Mouse (Mus musculus) gastrocnemius, postnatal 36 days (tissue): ENCODE measurements around the gene Gys2. TPM values are rescaled to one million over a fixed set of nuclear protein-coding genes. Genes with fewer than 3 reads are reported as not detected.
A peak's percentile ranks its signal among the peaks of the same experiment; 100 is the strongest.
"Not testable (repeated sequence)": the region's sequence is repeated elsewhere in the genome, so short reads cannot be mapped to it uniquely, and the experiment has no call there.

ENCODE experiments used
- DNase-seq, 2 experiments: peaks; one replicate each; pipeline ENCODE4 v3.0.0; 2022
- intact Hi-C: fragments of 180-260 bp; cut with DNase I; formaldehyde crosslinking; loops from one replicate; pipeline ENCODE4 v1.15.1; 2025
- long read RNA-seq, 2 experiments: library from polyadenylated mRNA; stranded (forward); transcript quantifications; one replicate each; pipeline ENCODE4 v2.0.0; 2021
- total RNA-seq, 2 experiments: library from RNA; stranded (reverse); gene quantifications; 2 replicates each; pipeline ENCODE4 v1.2.3; 2021

The Gys2 gene
- under 1 TPM in 1 of 2 experiments, not detected in 1; 0.76 TPM for total RNA-seq
- long read RNA-seq, experiment 1: 0 reads
- long read RNA-seq, experiment 2: 0 reads

DNA sequence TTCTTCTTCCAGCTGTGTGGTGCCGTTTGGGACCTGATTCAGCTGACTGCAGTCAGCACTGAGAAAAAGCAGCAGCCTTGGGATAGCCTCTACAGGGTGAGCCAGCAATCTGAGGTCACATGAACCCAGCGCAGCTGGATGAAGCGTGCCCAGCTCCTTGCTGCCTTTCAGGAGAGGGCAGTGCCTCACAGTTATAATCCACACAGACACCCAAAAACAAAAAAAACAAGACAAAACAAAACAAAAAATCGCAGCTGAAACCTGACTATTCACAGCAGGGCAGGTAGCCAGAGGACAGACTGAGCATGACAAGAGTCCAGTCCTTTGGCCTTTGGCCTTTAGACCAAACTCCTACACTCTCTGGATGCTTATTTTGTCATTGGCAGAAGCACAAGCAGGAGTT, at the start of gene Gys2:
TSS of gene Gys2 (minus strand) at position 309 of the 403 bp plus-strand sequence.
- intact Hi-C loops: no loop called here
- no peak for DNase-seq

GRCm38 (mm10) chr6:142521591-142522110, 48.7 kb upstream of the Gys2 start:
- no peak for DNase-seq
- intact Hi-C loops: loop anchor here (5.0 kb wide), 1 partner anchor 134 kb away; the partner anchor contains the start of genes Golt1b and Recql

GRCm38 (mm10) chr6:142519110-142519509, 46.2 kb upstream of the Gys2 start:
- DNase-seq: no peak
- intact Hi-C loops: loop anchor here (5.0 kb wide), 1 partner anchor 42 kb away; no protein-coding TSS in a partner anchor

GRCm38 (mm10) chr6:142515379-142515778, 42.5 kb upstream of the Gys2 start:
- intact Hi-C loops: loop anchor here (5.0 kb wide), 1 partner anchor 38 kb away; no protein-coding TSS in a partner anchor
- DNase-seq: not testable (repeated sequence)

DNA sequence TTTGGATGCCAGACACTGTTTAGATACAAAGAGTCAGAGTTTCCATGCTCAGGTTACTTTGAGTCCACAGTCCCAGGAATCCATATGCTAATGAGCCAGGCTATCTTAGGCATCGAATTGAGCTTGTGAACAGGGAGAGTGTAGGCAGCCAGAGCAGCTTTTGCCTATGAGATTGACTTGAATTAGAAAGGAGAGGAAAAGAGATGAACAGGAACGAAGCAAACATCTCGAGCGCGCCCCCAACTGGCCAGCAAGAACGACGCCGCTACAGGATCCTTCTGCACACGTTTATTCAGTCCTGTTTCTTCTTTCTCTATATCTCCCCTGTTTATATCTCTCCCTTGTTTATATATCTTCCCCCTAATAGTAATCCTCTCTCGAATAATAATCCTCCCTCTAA, 42.0 kb upstream of the Gys2 start:
- DNase-seq: no peak
- intact Hi-C loops: loop anchor here (5.0 kb wide), 1 partner anchor 38 kb away; no protein-coding TSS in a partner anchor

DNA sequence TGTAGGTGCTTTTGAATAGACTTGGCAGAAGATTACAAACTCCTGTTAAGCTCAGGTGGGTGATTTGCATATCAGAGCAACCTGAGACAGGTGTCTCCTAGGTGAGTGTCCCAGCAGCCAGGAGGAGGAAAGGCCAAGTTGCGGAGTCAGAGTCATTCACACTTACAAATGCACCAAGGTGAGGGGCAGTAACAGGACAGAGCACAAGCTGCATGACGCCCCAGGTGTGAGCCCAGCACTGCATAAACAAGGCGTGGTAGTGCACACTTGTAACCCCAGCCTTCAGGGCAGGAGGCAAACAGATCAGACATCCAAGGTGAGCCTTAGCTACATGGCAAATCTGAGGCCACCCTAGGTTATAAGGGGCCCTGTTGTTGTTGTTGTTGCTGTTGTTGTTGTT, 40.0 kb upstream of the Gys2 start:
- DNase-seq: no peak
- intact Hi-C loops: no loop called here

DNA sequence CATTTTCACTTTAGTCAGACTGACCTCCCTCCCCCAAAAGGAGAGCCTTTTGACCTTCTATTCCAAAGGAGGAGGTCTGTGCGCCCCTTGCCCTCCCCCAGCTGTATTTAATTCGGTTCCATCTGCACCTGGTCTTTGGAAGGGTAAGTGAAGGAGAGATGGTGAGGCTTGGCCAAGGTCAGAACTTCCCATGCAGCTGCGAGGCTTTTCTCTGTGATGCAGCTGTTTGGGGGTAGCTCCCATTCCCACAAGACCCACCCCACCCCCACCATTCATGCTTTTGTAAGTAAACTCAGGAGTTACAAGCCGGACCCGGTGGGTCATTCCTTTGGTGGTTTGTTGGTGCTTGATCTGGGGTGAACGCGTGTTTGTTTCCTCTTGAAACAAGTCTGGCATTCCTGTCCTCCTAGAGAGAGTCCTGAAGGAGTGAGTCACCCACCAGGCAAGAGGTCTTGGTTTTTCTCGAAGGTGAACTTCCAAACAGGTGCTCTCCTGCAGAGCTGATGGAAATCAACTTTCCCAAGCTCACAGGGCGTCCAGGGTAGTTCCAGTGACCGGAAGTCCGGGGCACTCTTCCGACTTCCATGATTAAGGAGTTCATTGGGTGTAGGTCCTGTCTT, 38.7 kb upstream of the Gys2 start:
- DNase-seq: no peak
- intact Hi-C loops: no loop called here

GRCm38 (mm10) chr6:142508663-142509062, 35.8 kb upstream of the Gys2 start:
- intact Hi-C loops: no loop called here
- DNase-seq: no peak

DNA sequence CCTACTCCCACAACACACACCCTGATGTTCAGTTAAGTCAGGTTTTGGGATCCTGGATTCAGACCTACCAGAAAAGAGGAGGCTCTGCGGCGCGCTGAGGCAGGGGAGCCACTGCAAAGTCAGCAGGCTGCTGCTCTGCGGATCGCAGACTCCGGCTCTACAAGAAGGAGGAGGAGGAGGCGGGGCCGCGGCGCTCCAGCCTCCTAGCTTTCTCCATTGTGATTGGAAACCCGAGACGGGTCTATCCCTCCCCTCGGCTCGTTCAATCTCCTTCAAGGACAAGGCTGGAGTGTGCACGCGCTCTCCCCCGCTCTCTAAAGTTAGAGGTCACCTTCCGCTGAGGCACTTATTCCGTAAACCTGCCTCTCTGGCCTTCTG, 34.9 kb upstream of the Gys2 start, which contains the start of gene Ldhb:
TSS of gene Ldhb (minus strand) at position 173 of the 378 bp plus-strand sequence.
- DNase-seq: peak; percentile 59 to 70
- intact Hi-C loops: no loop called here

DNA sequence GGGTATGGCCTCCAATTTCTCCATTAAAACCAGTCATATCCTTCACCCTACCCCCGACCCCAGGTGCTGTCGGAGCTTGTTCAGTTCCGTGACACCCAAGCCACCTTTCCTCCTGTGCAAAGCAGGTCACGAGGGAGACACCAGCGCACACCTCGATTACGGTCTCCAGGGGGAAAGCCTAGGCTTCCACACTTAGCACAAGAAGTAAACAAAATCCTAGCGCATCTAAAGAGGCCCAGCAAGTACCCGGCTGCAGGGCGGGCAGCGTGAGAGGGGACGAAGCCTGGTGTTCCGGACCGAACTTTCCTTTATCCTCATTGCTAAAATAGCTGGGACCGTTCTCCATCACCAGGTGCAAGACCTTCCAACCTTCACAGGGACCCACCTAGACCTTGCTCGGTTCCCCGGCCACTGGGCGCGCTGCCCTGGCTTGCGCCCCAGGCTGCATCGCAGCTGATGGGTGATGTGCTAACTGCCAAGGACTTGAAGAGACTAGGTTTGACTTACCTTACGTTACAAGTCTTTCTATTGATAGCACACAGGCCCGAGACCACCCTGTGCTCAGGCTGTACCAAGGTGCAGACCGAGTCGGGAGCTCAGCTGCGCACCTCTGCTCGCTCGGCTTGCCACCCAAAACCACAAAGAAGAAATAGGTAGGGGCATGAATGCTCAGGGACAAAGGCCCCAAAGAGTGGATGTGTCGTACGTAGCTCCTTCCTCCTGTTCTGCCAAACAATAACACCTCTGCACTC, 34.3 kb upstream of the Gys2 start:
- intact Hi-C loops: no loop called here
- no peak for DNase-seq

- DNase-seq: no peak
- intact Hi-C loops: no loop called here
Measured at GRCm38 (mm10) chr6:142506338-142507032, 33.6 kb upstream of the Gys2 start.

- no peak for DNase-seq
- intact Hi-C loops: no loop called here
Measured at GRCm38 (mm10) chr6:142503601-142504000, 30.7 kb upstream of the Gys2 start.

DNA sequence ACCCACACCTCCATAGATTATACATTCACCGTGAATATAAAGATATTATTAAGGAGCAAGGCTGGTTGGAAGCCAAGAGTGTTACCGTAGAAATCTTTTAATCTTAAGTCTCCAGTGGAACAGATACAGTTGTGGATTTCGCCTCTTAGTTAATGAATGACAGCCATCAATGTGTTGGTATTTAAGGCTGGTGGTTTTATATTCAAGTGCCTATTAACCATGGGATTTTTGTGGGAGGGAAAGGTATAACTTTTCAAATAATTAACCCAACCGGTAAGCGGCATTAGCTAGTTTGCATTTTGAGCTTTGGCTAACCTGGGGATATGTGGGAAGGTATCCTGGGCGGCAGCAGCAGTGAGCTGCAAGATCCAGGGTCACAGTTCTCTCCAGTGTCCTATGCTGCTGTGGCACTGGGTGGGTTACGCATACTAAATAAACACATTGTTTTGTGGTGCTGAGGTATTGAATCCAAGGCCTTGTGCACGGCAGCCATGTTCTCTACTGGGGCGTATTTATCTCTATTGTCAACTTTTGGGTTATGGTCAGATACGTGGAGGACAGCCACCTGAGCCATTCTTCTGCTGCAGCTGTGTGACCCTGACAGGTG, 29.7 kb upstream of the Gys2 start:
- intact Hi-C loops: no loop called here
- DNase-seq: no peak

DNA sequence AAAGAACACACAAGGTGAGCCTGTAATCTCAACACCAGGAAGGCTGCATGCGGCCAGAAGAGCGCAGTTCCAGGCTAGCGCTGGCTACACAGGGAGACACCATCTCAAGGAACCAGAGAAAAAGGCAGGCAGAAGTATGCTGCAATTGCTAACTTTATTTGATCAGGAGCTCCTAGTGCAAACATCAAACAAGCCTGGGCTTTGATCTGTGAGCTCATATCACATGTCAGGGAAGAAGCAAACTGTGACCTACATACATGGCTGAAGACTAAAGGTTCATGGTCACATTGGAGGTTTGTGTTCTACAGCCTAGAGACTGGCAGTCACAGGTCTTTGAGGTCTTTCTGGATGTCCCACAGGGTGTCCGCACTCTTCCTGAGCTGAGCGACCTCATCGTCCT, 17.2 kb upstream of the Gys2 start:
- intact Hi-C loops, DNase-seq: not testable (repeated sequence)

GRCm38 (mm10) chr6:142487638-142488037, 14.7 kb upstream of the Gys2 start:
- intact Hi-C loops: no loop called here
- DNase-seq: no peak

DNA sequence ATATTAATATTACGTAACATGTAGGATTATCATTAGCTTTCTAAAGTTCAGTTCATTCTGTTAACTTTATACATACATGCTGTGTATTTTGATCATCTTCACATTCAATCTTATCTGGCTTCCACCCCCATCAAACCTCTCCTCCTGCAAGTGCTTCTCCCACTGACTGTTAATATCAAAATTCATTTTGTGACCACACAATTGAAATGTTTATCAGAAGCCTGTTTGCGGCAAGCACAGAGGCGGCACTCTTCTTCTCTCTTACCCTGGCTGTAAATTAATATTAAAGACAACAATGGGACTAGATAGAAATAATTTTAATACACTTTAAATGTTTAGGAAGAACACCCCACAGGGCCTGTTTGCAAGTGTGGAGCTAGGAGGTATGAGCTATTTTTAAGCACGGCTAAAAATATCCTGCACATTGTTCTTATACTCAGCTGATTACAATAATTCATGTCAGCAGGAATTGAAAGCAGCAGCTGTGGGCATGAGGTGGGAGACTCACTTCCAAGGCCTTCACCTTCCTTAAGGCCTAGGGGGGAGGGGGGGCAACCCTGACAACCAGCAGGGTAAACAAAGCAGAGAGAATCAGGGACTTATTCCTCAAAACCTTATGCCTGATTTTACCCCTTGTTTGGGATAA, 12.7 kb upstream of the Gys2 start:
- intact Hi-C loops: no loop called here
- no peak for DNase-seq

GRCm38 (mm10) chr6:142477239-142477638, 4.3 kb upstream of the Gys2 start:
- intact Hi-C loops: loop anchor here (5.0 kb wide), 1 partner anchor 40 kb away; no protein-coding TSS in a partner anchor

DNA sequence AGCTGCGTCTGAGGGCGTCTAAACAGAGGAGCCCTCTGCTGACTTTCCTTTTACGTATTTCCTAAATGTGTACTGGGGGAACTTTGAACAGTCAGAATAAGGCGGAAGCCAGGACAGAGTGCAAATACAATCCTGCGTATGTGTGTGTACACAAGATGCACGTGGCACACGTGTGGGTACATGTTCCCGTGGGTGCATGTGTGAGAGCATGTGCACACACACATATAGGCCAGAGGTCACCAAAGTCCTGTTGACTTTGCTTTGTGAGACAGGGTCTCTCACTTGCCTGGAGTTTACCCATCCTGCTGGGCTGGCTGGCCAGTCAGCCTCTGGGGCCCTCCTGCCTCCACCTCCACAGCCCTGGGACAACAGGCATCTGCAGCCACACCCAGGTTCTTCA, 1.8 kb downstream of the Gys2 start:
- no peak for DNase-seq
- intact Hi-C loops: no loop called here

More at GRCm38 (mm10) chr6:142477239-142477638, 4.3 kb upstream of the Gys2 start:
- no peak for DNase-seq

DNA sequence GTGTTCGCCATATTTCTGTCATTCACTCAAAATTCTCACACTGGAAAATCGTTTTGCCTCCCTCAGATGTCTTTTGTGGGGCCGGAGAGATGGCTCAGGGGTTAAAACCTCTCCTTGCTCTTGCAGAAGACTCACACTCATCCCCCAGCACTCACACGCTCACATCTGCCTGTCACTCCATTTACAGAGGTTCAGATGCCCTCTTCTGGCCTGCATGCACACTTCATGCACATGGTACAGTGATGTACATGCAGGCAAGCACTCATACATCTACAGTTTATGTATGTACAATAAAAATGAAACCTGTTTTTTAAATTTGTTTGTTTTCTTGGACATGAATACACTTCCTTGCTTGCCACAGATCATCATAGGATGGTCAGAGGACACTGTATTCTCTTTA, 3.3 kb downstream of the Gys2 start:
- DNase-seq: no peak
- intact Hi-C loops: no loop called here

DNA sequence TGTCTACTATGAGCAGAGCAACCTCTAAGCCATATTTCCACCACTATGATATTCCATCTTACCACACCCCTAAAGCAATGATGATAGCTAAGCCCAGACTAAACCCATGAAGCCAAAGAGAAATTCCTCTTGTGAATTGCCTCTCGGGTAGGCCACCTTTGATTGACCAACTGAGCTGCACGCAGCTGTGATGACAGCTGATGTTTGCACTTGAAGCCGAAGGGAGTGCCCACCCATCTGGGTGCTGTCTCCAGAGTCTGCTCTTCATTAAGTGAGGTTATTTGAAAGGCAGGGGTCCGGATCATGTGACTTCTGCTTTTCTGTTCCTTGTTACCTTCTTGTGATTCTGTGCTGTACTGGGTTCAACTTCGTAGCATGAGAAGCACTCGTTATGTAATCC, 10.7 kb downstream of the Gys2 start:
- intact Hi-C loops: no loop called here
- no peak for DNase-seq
